Mouse (Mus musculus): ENCODE data around the gene Lrba. TPM values are rescaled to one million over a fixed set of nuclear protein-coding genes. Genes with fewer than 3 reads are reported as not detected.

The Lrba gene
- total RNA-seq, 2 experiments from 2014 or later = 18.4 to 19.3 TPM

Other genes with a start within 250 kb of the Lrba start
- gene Prss48, start 222.2 kb upstream of the Lrba start, total RNA-seq (2021) = not detected
- gene Rps3a1, start 82.0 kb upstream of the Lrba start, total RNA-seq (2021) = 100 to 1,000 TPM; 421 to 422 TPM